Mouse (Mus musculus) liver, embryonic 14.5 days (tissue): ENCODE data around the gene Stra8.

Source experiments
- CTCF ChIP-seq: IDR thresholded peaks from 2 replicates; pipeline ENCODE4 v1.5.1; 2016; ENCODE audit warnings: antibody characterized with exemption, low read depth, control low read depth
- EP300 ChIP-seq: IDR thresholded peaks from 2 replicates; pipeline ENCODE4 v1.6.1; 2016; ENCODE audit warnings: antibody characterized with exemption, low read depth

DNA sequence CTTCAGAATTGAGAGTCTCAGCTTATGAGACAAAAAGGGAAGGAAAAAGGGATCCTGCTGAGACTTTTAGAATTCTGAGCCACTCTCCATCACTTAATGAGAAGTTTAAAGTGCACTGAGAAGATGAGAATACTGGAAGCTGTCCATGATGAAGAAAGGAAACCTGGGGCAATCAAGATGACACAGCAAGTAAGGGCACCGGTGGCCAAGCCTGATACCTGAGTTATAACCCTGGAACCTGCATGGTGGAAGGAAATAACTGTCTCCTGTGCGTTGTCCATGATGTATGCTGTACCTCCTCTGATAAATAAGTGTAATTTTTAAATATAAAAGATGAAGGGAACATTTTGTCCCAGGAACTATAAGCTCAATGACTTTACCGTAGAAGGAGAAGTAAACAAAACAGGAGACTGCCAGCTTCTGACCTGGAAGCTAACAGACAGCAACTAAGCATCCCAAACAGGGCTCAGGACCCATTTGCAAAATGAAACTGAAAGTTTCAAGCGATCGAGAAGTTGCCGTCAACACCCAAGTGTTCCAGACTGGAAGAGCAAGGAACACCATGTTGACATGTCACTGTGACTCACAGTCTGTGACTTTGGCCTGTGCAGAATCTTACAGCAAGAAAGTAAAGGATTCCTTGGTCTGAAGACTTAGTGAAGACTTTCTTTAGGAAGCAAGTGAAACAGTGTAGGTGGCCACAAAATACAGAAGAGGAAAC is 46.0 kb downstream of the Stra8 start:
- TF ChIP-seq CTCF (no peak), EP300 (no peak)
